8 mouse cellular contexts compared by ENCODE assay signal in genomic region chr1:180941726-180942125, GRCm38 (mm10). TPM values are rescaled to one million over a fixed set of nuclear protein-coding genes. Genes with fewer than 3 reads are reported as not detected.
DNase-seq lines count a peak whose midpoint lies in the region; ATAC-seq and TF ChIP-seq lines count a peak whose summit lies in the region.

No protein-coding gene starts in this region.

- peak overlapping the region; percentile 84 for H3K9ac ChIP-seq in kidney, postnatal 0 days (ENCODE audit: low read depth, low read length)
- peak overlapping the region; percentile 94 for H3K9ac ChIP-seq in heart, embryonic 16.5 days (ENCODE audit: low read length)
- H3K9ac ChIP-seq in liver, postnatal 0 days (replicated peaks), result peak overlapping the region; percentile 91

- no peak for TF ChIP-seq EP300 in liver, postnatal 0 days (IDR thresholded peaks at IDR 0.05; ENCODE audit: low read depth)

- H3K4me3 ChIP-seq in kidney, postnatal 0 days (replicated peaks; ENCODE audit: low read depth, low read length), result peak overlapping the region; percentile 97
- H3K4me3 ChIP-seq in bone marrow macrophage, adult 2 months (ENCODE audit: insufficient read depth, low read length), result peak overlapping the region; percentile 71
- peak overlapping the region; percentile 91 for H3K4me3 ChIP-seq in heart, embryonic 16.5 days (ENCODE audit: low read length)
- peak overlapping the region; percentile 80 for H3K4me3 ChIP-seq in liver, postnatal 0 days (ENCODE audit: low read depth, low read length)

- peak; percentile 3; the same call in 1 of the 2 replicates for ATAC-seq in kidney, postnatal 0 days (replicated peaks; ENCODE audit: low FRiP score, low read depth)
- no peak for ATAC-seq in heart, embryonic 16.5 days (replicated peaks; ENCODE audit: extremely low read depth, insufficient read depth, low FRiP score)
- peak; percentile 3; the same call in 1 of the 2 replicates for ATAC-seq in liver, postnatal 0 days

- no peak for DNase-seq in kidney, postnatal 0 days (ENCODE audit: low spot score)
- no peak for DNase-seq in kidney, adult 11 months
- no peak for DNase-seq in liver, postnatal 0 days
- DNase-seq in urinary bladder, postnatal 4 days (ENCODE audit: low spot score in 2 of 2), result no peak
- DNase-seq in ovary, postnatal 14 days (ENCODE audit: low spot score), result no peak
- DNase-seq in layer of hippocampus, adult 11-12 months (ENCODE audit: low spot score), result no peak

- H3K9me3 ChIP-seq in kidney, postnatal 0 days (replicated peaks; ENCODE audit: low read length), result no peaks in the 10 kb centered on the region
- no peaks in the 10 kb centered on the region for H3K9me3 ChIP-seq in heart, embryonic 16.5 days (replicated peaks; ENCODE audit: control insufficient read depth, low read length)
- no peaks in the 10 kb centered on the region for H3K9me3 ChIP-seq in liver, postnatal 0 days (ENCODE audit: low read length)

- peaks cover 19% of the 10 kb centered on the region; the same call in 1 of the 2 replicates for H3K4me1 ChIP-seq in kidney, postnatal 0 days (replicated peaks; ENCODE audit: insufficient read depth, low read length)
- H3K4me1 ChIP-seq in bone marrow macrophage, adult 2 months (ENCODE audit: control insufficient read depth, insufficient read depth, low read length), result peaks cover 42% of the 10 kb centered on the region
- peaks cover 40% of the 10 kb centered on the region for H3K4me1 ChIP-seq in heart, embryonic 16.5 days (ENCODE audit: control insufficient read depth, insufficient read depth, low read length)
- H3K4me1 ChIP-seq in liver, postnatal 0 days (ENCODE audit: insufficient read depth), result peaks cover 57% of the 10 kb centered on the region

- no peak for TF ChIP-seq POLR2A in bone marrow macrophage, adult 2 months (IDR thresholded peaks at IDR 0.05; ENCODE audit: borderline replicate concordance, low read depth, low read length)

- no peak for TF ChIP-seq CTCF in kidney, postnatal 0 days (IDR thresholded peaks at IDR 0.05; ENCODE audit: low read depth)
- TF ChIP-seq CTCF in bone marrow macrophage, adult 2 months (IDR thresholded peaks at IDR 0.05; ENCODE audit: low read depth, low read length), result no peak
- no peak for TF ChIP-seq CTCF in liver, postnatal 0 days (IDR thresholded peaks at IDR 0.05; ENCODE audit: low read depth)

- WGBS in kidney, postnatal 0 days, result 6% methylated on average over 18 of the region's 18 CpGs
- 5% methylated on average over 18 of the region's 18 CpGs for WGBS in heart, embryonic 16.5 days
- WGBS in liver, postnatal 0 days (ENCODE audit: insufficient replicate concordance), result 8% methylated on average over 18 of the region's 18 CpGs

- H3K27me3 ChIP-seq in kidney, postnatal 0 days (ENCODE audit: insufficient read depth, low read length), result no peaks in the 10 kb centered on the region
- peaks cover 4% of the 10 kb centered on the region; the same call in 1 of the 2 replicates for H3K27me3 ChIP-seq in heart, embryonic 16.5 days (ENCODE audit: control insufficient read depth, insufficient read depth, low read length)
- H3K27me3 ChIP-seq in liver, postnatal 0 days (ENCODE audit: insufficient read depth, low read length), result no peaks in the 10 kb centered on the region

- peak overlapping the region; percentile 84 for H3K27ac ChIP-seq in kidney, postnatal 0 days
- no peak overlapping the region for H3K27ac ChIP-seq in bone marrow macrophage, adult 2 months (ENCODE audit: insufficient read depth, low read depth, low read length)
- peak overlapping the region; percentile 93 for H3K27ac ChIP-seq in heart, embryonic 16.5 days (ENCODE audit: low read length)
- peak overlapping the region; percentile 93 for H3K27ac ChIP-seq in liver, postnatal 0 days (ENCODE audit: low read depth)

- H3K4me2 ChIP-seq in kidney, postnatal 0 days (ENCODE audit: low read length), result peak overlapping the region; percentile 95
- H3K4me2 ChIP-seq in heart, embryonic 16.5 days (ENCODE audit: low read depth, low read length), result peak overlapping the region; percentile 96
- H3K4me2 ChIP-seq in liver, postnatal 0 days (ENCODE audit: low read depth, low read length), result peak overlapping the region; percentile 86

- no peaks in the 10 kb centered on the region for H3K36me3 ChIP-seq in kidney, postnatal 0 days (ENCODE audit: insufficient read depth, low read length)
- no peaks in the 10 kb centered on the region for H3K36me3 ChIP-seq in heart, embryonic 16.5 days (ENCODE audit: control insufficient read depth, insufficient read depth)
- H3K36me3 ChIP-seq in liver, postnatal 0 days (replicated peaks; ENCODE audit: insufficient read depth, low read length), result no peaks in the 10 kb centered on the region

RNA-seq across cellular contexts. Expression of gene Tmem63a, which starts 0.4 kb away (rescaled TPM):
- 10.6 and 14.8 TPM in 2 replicates for polyA plus RNA-seq in kidney, postnatal 0 days (2015; fragmentation: Nextera tagmentation; extraction: Ambion mirVana)
- polyA plus RNA-seq in bone marrow macrophage, adult 2 months (2012; ENCODE audit: insufficient read depth, insufficient read length, missing spikeins), result 23.4 and 23.9 TPM in 2 replicates
- 11.2 and 14.8 TPM in 2 replicates for polyA plus RNA-seq in heart, embryonic 16.5 days (2015; fragmentation: Nextera tagmentation; extraction: Ambion mirVana)
- polyA plus RNA-seq in liver, postnatal 0 days (2015; fragmentation: Nextera tagmentation; extraction: Ambion mirVana), result 6.3 and 7.4 TPM in 2 replicates

RNA-seq across cellular contexts. Expression of gene Lefty1, which starts 6.9 kb away (rescaled TPM):
- 1.5 and 1.6 TPM in 2 replicates for polyA plus RNA-seq in kidney, postnatal 0 days (2015; fragmentation: Nextera tagmentation; extraction: Ambion mirVana)
- not detected in 2 replicates for polyA plus RNA-seq in bone marrow macrophage, adult 2 months (2012; ENCODE audit: insufficient read depth, insufficient read length, missing spikeins)
- polyA plus RNA-seq in heart, embryonic 16.5 days (2015; fragmentation: Nextera tagmentation; extraction: Ambion mirVana), result 1.1 and 1.5 TPM in 2 replicates
- 1.6 and 2.2 TPM in 2 replicates for polyA plus RNA-seq in liver, postnatal 0 days (2015; fragmentation: Nextera tagmentation; extraction: Ambion mirVana)

RNA-seq across cellular contexts. Expression of gene Pycr2, which starts 37.6 kb away (rescaled TPM):
- polyA plus RNA-seq in kidney, postnatal 0 days (2015; fragmentation: Nextera tagmentation; extraction: Ambion mirVana), result 72.6 and 76.5 TPM in 2 replicates
- polyA plus RNA-seq in bone marrow macrophage, adult 2 months (2012; ENCODE audit: insufficient read depth, insufficient read length, missing spikeins), result 19.2 and 20.9 TPM in 2 replicates
- polyA plus RNA-seq in heart, embryonic 16.5 days (2015; fragmentation: Nextera tagmentation; extraction: Ambion mirVana), result 55.1 and 60.6 TPM in 2 replicates
- polyA plus RNA-seq in liver, postnatal 0 days (2015; fragmentation: Nextera tagmentation; extraction: Ambion mirVana), result 33.3 and 43.4 TPM in 2 replicates

RNA-seq across cellular contexts. Expression of gene Lefty2, which starts 48.8 kb away (rescaled TPM):
- 0.09 and 0.39 TPM in 2 replicates for polyA plus RNA-seq in kidney, postnatal 0 days (2015; fragmentation: Nextera tagmentation; extraction: Ambion mirVana)
- not detected in 2 replicates for polyA plus RNA-seq in bone marrow macrophage, adult 2 months (2012; ENCODE audit: insufficient read depth, insufficient read length, missing spikeins)
- polyA plus RNA-seq in heart, embryonic 16.5 days (2015; fragmentation: Nextera tagmentation; extraction: Ambion mirVana), result 0.06 and 0.08 TPM in 2 replicates
- not detected in 2 replicates for polyA plus RNA-seq in liver, postnatal 0 days (2015; fragmentation: Nextera tagmentation; extraction: Ambion mirVana)
